Mouse (Mus musculus): ENCODE measurements around the gene Lpar2. TPM values are rescaled to one million over a fixed set of nuclear protein-coding genes. Genes with fewer than 3 reads are reported as not detected.

Gene Lpar2
- polyA plus RNA-seq, 1 experiment from 2014 or later, result 1.2 TPM

GRCm38 (mm10) chr8:69848951-69849350, 26.7 kb downstream of the Lpar2 start:
- Histone ChIP-seq H3K4me1 (ENCODE audit: control insufficient read depth, insufficient read depth, low read length) (no peaks in the 10 kb centered on the region), H3K27ac (ENCODE audit: low read depth, low read length) (no peak overlapping the region), H3K9ac (ENCODE audit: low read length) (no peak overlapping the region), H3K9me3 (ENCODE audit: control insufficient read depth, low read length) (no peaks in the 10 kb centered on the region), H3K36me3 (ENCODE audit: control insufficient read depth, insufficient read depth, low read length) (no peaks in the 10 kb centered on the region), H3K27me3 (ENCODE audit: control insufficient read depth, insufficient read depth, low read length) (no peaks in the 10 kb centered on the region), H3K4me2 (ENCODE audit: low read depth) (no peak overlapping the region), H3K4me3 (ENCODE audit: low read depth, low read length) (no peak overlapping the region)
- no peak for DNase-seq (ENCODE audit: low spot score)
- ATAC-seq (ENCODE audit: insufficient read depth, low FRiP score, low TSS enrichment), result no peak
- WGBS, result 96% methylated on average over 8 of the region's 8 CpGs

DNA sequence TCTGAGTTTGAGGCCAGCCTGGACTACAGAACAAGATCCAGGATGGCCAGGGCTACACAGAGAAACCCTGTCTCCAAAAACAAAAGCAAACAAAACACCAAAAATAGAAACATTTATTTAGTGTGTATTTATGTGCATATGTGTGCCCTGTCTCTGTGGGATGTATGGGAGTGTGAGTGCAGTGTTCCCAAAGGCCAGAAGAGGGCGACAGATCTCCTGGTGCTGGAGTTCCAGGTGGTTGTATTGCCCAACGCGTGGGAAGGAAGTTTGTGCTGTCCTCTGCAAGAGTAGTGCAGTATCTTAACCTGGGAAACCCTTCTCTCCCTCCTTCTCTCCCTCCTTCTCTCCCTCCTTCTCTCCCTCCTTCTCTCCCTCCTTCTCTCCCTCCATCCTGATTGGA, 27.7 kb downstream of the Lpar2 start:
- Histone ChIP-seq H3K4me3 (ENCODE audit: low read depth, low read length) (no peak overlapping the region), H3K4me1 (ENCODE audit: control insufficient read depth, insufficient read depth, low read length) (no peaks in the 10 kb centered on the region), H3K4me2 (ENCODE audit: low read depth) (no peak overlapping the region), H3K36me3 (ENCODE audit: control insufficient read depth, insufficient read depth, low read length) (no peaks in the 10 kb centered on the region), H3K27me3 (ENCODE audit: control insufficient read depth, insufficient read depth, low read length) (no peaks in the 10 kb centered on the region), H3K9ac (ENCODE audit: low read length) (no peak overlapping the region), H3K27ac (ENCODE audit: low read depth, low read length) (no peak overlapping the region), H3K9me3 (ENCODE audit: control insufficient read depth, low read length) (no peaks in the 10 kb centered on the region)
- 48% methylated on average over 3 of the region's 3 CpGs for WGBS
- DNase-seq (ENCODE audit: low spot score) (no peak), ATAC-seq (ENCODE audit: insufficient read depth, low FRiP score, low TSS enrichment) (no peak)

GRCm38 (mm10) chr8:69850926-69851506, 28.8 kb downstream of the Lpar2 start:
- 79% methylated on average over 7 of the region's 7 CpGs for WGBS
- DNase-seq (ENCODE audit: low spot score) (no peak), ATAC-seq (ENCODE audit: insufficient read depth, low FRiP score, low TSS enrichment) (no peak)
- no peaks in the 10 kb centered on the region for H3K4me1 ChIP-seq (ENCODE audit: control insufficient read depth, insufficient read depth, low read length)
- H3K36me3 ChIP-seq (ENCODE audit: control insufficient read depth, insufficient read depth, low read length), result no peaks in the 10 kb centered on the region
- H3K4me3 ChIP-seq (ENCODE audit: low read depth, low read length), result no peak overlapping the region
- H3K27ac ChIP-seq (ENCODE audit: low read depth, low read length), result no peak overlapping the region
- no peaks in the 10 kb centered on the region for H3K9me3 ChIP-seq (ENCODE audit: control insufficient read depth, low read length)
- H3K27me3 ChIP-seq (ENCODE audit: control insufficient read depth, insufficient read depth, low read length), result no peaks in the 10 kb centered on the region
- H3K9ac ChIP-seq (ENCODE audit: low read length), result no peak overlapping the region
- H3K4me2 ChIP-seq (ENCODE audit: low read depth), result no peak overlapping the region

DNA sequence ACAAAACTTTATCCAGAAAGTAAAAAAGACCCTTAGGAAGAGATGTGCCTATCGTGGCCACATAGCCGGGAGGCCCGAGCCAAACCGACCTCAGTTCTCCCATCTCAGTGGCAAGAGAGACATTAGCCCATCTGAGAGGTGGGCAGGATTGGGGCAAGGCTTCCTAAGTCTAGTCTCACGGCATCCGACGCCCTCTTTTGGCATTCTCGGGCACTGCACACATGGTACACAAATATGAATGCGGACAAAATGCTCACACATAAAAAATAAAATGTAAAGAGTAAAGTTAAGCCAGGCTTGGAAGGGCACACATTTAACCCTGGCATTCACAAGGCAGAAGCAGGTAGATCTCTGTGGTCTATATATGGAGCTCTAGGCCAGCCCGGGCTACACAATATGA, 31.6 kb downstream of the Lpar2 start:
- Histone ChIP-seq H3K9ac (ENCODE audit: low read length) (no peak overlapping the region), H3K9me3 (ENCODE audit: control insufficient read depth, low read length) (no peaks in the 10 kb centered on the region), H3K36me3 (ENCODE audit: control insufficient read depth, insufficient read depth, low read length) (no peaks in the 10 kb centered on the region), H3K4me1 (ENCODE audit: control insufficient read depth, insufficient read depth, low read length) (no peaks in the 10 kb centered on the region), H3K27me3 (ENCODE audit: control insufficient read depth, insufficient read depth, low read length) (no peaks in the 10 kb centered on the region), H3K4me3 (ENCODE audit: low read depth, low read length) (no peak overlapping the region), H3K27ac (ENCODE audit: low read depth, low read length) (no peak overlapping the region), H3K4me2 (ENCODE audit: low read depth) (no peak overlapping the region)
- 93% methylated on average over 10 of the region's 10 CpGs for WGBS
- no peak for ATAC-seq (ENCODE audit: insufficient read depth, low FRiP score, low TSS enrichment)
- no peak for DNase-seq (ENCODE audit: low spot score)

GRCm38 (mm10) chr8:69860807-69861206, 38.6 kb downstream of the Lpar2 start:
- Histone ChIP-seq H3K4me2 (ENCODE audit: low read depth) (no peak overlapping the region), H3K9ac (ENCODE audit: low read length) (no peak overlapping the region), H3K36me3 (ENCODE audit: control insufficient read depth, insufficient read depth, low read length) (no peaks in the 10 kb centered on the region; the same call in 1 of the 2 replicates), H3K9me3 (ENCODE audit: control insufficient read depth, low read length) (no peaks in the 10 kb centered on the region), H3K4me3 (ENCODE audit: low read depth, low read length) (no peak overlapping the region), H3K27me3 (ENCODE audit: control insufficient read depth, insufficient read depth, low read length) (no peaks in the 10 kb centered on the region), H3K27ac (ENCODE audit: low read depth, low read length) (no peak overlapping the region), H3K4me1 (ENCODE audit: control insufficient read depth, insufficient read depth, low read length) (no peaks in the 10 kb centered on the region)
- WGBS, result 62% methylated on average over 4 of the region's 4 CpGs
- DNase-seq (ENCODE audit: low spot score) (no peak), ATAC-seq (ENCODE audit: insufficient read depth, low FRiP score, low TSS enrichment) (no peak)

GRCm38 (mm10) chr8:69861251-69861650, 39.0 kb downstream of the Lpar2 start:
- Histone ChIP-seq H3K4me2 (ENCODE audit: low read depth) (no peak overlapping the region), H3K4me3 (ENCODE audit: low read depth, low read length) (no peak overlapping the region), H3K9me3 (ENCODE audit: control insufficient read depth, low read length) (no peaks in the 10 kb centered on the region), H3K36me3 (ENCODE audit: control insufficient read depth, insufficient read depth, low read length) (no peaks in the 10 kb centered on the region; the same call in 1 of the 2 replicates), H3K27ac (ENCODE audit: low read depth, low read length) (no peak overlapping the region), H3K27me3 (ENCODE audit: control insufficient read depth, insufficient read depth, low read length) (no peaks in the 10 kb centered on the region), H3K4me1 (ENCODE audit: control insufficient read depth, insufficient read depth, low read length) (no peaks in the 10 kb centered on the region), H3K9ac (ENCODE audit: low read length) (no peak overlapping the region)
- no peak for ATAC-seq (ENCODE audit: insufficient read depth, low FRiP score, low TSS enrichment)
- 61% methylated on average over 2 of the region's 2 CpGs for WGBS
- no peak for DNase-seq (ENCODE audit: low spot score)

- Histone ChIP-seq H3K27me3 (ENCODE audit: control insufficient read depth, insufficient read depth, low read length) (no peaks in the 10 kb centered on the region), H3K27ac (ENCODE audit: low read depth, low read length) (no peak overlapping the region), H3K9me3 (ENCODE audit: control insufficient read depth, low read length) (no peaks in the 10 kb centered on the region), H3K4me3 (ENCODE audit: low read depth, low read length) (no peak overlapping the region), H3K4me1 (ENCODE audit: control insufficient read depth, insufficient read depth, low read length) (no peaks in the 10 kb centered on the region), H3K36me3 (ENCODE audit: control insufficient read depth, insufficient read depth, low read length) (no peaks in the 10 kb centered on the region; the same call in 1 of the 2 replicates), H3K4me2 (ENCODE audit: low read depth) (no peak overlapping the region), H3K9ac (ENCODE audit: low read length) (no peak overlapping the region; the same call in 1 of the 2 replicates)
- no peak for DNase-seq (ENCODE audit: low spot score)
- ATAC-seq (ENCODE audit: insufficient read depth, low FRiP score, low TSS enrichment), result no peak
- 86% methylated on average over 5 of the region's 5 CpGs for WGBS
Measured at GRCm38 (mm10) chr8:69863387-69864020, 41.3 kb downstream of the Lpar2 start.

DNA sequence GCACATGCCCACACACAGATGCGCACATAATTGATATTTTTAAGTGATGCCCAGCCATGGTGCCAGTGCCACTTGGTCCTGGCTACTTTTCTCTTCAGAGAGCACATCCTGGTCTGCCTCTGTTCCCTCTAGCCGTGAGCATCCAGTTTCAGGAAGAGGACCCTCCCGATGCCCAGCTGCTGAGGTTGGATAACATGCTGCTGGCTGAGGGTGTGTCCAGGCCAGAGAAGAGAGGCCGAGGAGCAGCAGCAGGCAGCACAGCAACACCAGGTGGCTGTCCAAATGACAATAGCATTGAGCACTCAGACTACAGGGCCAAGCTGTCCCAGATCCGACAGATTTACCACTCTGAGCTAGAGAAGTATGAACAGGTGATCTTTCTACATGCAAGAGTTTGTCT, 42.0 kb downstream of the Lpar2 start:
- Histone ChIP-seq H3K4me1 (ENCODE audit: control insufficient read depth, insufficient read depth, low read length) (no peaks in the 10 kb centered on the region), H3K36me3 (ENCODE audit: control insufficient read depth, insufficient read depth, low read length) (no peaks in the 10 kb centered on the region; the same call in 1 of the 2 replicates), H3K9ac (ENCODE audit: low read length) (no peak overlapping the region; the same call in 1 of the 2 replicates), H3K4me3 (ENCODE audit: low read depth, low read length) (no peak overlapping the region), H3K27me3 (ENCODE audit: control insufficient read depth, insufficient read depth, low read length) (no peaks in the 10 kb centered on the region), H3K9me3 (ENCODE audit: control insufficient read depth, low read length) (no peaks in the 10 kb centered on the region), H3K4me2 (ENCODE audit: low read depth) (no peak overlapping the region), H3K27ac (ENCODE audit: low read depth, low read length) (no peak overlapping the region)
- DNase-seq (ENCODE audit: low spot score) (no peak), ATAC-seq (ENCODE audit: insufficient read depth, low FRiP score, low TSS enrichment) (no peak)
- 78% methylated on average over 5 of the region's 5 CpGs for WGBS

DNA sequence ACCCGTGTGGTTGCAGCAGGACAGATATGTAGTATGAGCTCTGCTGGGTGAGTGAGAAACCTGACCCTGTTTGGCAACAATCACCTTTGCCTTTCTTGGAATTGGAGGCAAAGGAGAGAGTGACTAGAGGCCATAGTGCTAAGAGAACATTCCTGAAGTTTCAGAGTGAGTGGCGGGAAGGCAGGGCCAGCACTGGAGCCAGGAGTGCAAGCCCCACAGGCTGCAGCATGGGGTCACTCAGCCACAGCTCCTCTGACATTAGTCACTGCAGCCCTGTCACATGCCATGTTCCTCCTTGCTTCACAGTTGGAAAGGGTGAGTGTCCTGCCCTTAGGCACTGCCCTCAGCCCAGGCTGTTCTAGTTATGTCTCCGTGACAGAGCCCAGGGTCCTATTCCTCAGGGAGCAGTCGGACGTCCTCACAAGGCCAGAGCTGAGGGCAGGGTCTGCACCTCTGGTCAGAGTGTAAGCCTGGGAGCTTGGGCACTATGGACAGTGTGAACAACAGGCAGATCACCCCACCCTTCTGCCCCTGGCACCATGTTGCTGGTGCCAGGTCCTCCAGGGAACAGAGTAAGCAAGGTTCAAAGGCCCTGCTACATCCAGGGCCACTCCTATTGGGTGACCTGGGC, 45.6 kb downstream of the Lpar2 start:
- DNase-seq (ENCODE audit: low spot score), result no peak
- H3K9ac ChIP-seq (ENCODE audit: low read length), result no peak overlapping the region
- H3K27ac ChIP-seq (ENCODE audit: low read depth, low read length), result no peak overlapping the region
- WGBS, result 82% methylated on average over 5 of the region's 5 CpGs
- no peak overlapping the region for H3K4me2 ChIP-seq (ENCODE audit: low read depth)
- no peaks in the 10 kb centered on the region for H3K4me1 ChIP-seq (ENCODE audit: control insufficient read depth, insufficient read depth, low read length)
- H3K9me3 ChIP-seq (ENCODE audit: control insufficient read depth, low read length), result no peaks in the 10 kb centered on the region
- ATAC-seq (ENCODE audit: insufficient read depth, low FRiP score, low TSS enrichment), result no peak
- H3K36me3 ChIP-seq (ENCODE audit: control insufficient read depth, insufficient read depth, low read length), result no peaks in the 10 kb centered on the region; the same call in 1 of the 2 replicates
- H3K27me3 ChIP-seq (ENCODE audit: control insufficient read depth, insufficient read depth, low read length), result no peaks in the 10 kb centered on the region
- H3K4me3 ChIP-seq (ENCODE audit: low read depth, low read length), result no peak overlapping the region
